Mouse (Mus musculus): ENCODE results near the gene Agt. TPM values are rescaled to one million over a fixed set of nuclear protein-coding genes. Genes with fewer than 3 reads are reported as not detected.

Gene Agt
- 0.15 TPM in 1 of 2 replicates, not detected in the other for polyA plus RNA-seq (2016; fragmentation: Nextera tagmentation; extraction: Ambion mirVana)

- Histone ChIP-seq H3K4me1 (peaks cover 31% of the 10 kb centered on the region), H3K9me3 (no peaks in the 10 kb centered on the region), H3K4me3 (no peak within 1 kb of the TSS), H3K27ac (replicated peaks) (peak within 1 kb of the TSS; percentile 51), H3K27me3 (replicated peaks; ENCODE audit: low read depth, poor library complexity, severe bottlenecking) (no peaks in the 10 kb centered on the region), H3K36me3 (replicated peaks) (no peaks in the 10 kb centered on the region)
- 77% methylated on average over 2 of the region's 2 CpGs for WGBS
- DNase-seq (ENCODE audit: low spot score): no peak
These were observed at the start of gene Agt for GRCm38 (mm10) chr8:124569593-124569992. Gene Agt (minus strand): TSS chr8:124569706.

- Histone ChIP-seq H3K4me3 (no peak overlapping the region), H3K9me3 (no peaks in the 10 kb centered on the region), H3K36me3 (replicated peaks) (no peaks in the 10 kb centered on the region), H3K27me3 (replicated peaks; ENCODE audit: low read depth, poor library complexity, severe bottlenecking) (peaks cover 19% of the 10 kb centered on the region), H3K4me1 (peaks cover 7% of the 10 kb centered on the region), H3K27ac (replicated peaks) (no peak overlapping the region)
- 69% methylated on average over 9 of the region's 9 CpGs for WGBS
- no peak for DNase-seq (ENCODE audit: low spot score)
These were observed 48.7 kb upstream of the Agt start for GRCm38 (mm10) chr8:124618252-124618651.

- H3K4me3 ChIP-seq: peak overlapping the region; percentile 53
These were observed 47.9 kb upstream of the Agt start for GRCm38 (mm10) chr8:124617266-124617869.

GRCm38 (mm10) chr8:124614325-124614724 lies 44.8 kb upstream of the Agt start:
- Histone ChIP-seq H3K4me3 (no peak overlapping the region), H3K27ac (replicated peaks) (no peak overlapping the region), H3K9me3 (no peaks in the 10 kb centered on the region), H3K4me1 (peaks cover 7% of the 10 kb centered on the region), H3K27me3 (replicated peaks; ENCODE audit: low read depth, poor library complexity, severe bottlenecking) (peaks cover 19% of the 10 kb centered on the region), H3K36me3 (replicated peaks) (no peaks in the 10 kb centered on the region)
- DNase-seq (ENCODE audit: low spot score): no peak
- 75% methylated on average over 6 of the region's 6 CpGs for WGBS

More at GRCm38 (mm10) chr8:124617266-124617869, 47.9 kb upstream of the Agt start:
- Histone ChIP-seq H3K9me3 (no peaks in the 10 kb centered on the region), H3K4me1 (peaks cover 7% of the 10 kb centered on the region), H3K27ac (replicated peaks) (0 out of 2 replicates have a peak overlapping the region, but pooled peaks have one; percentile 20), H3K36me3 (replicated peaks) (no peaks in the 10 kb centered on the region), H3K27me3 (replicated peaks; ENCODE audit: low read depth, poor library complexity, severe bottlenecking) (peaks cover 19% of the 10 kb centered on the region)
- WGBS: 12% methylated on average over 17 of the region's 17 CpGs
- peak; percentile 79 for DNase-seq (ENCODE audit: low spot score)

- no peak overlapping the region for H3K27ac ChIP-seq (replicated peaks)
- no peak for DNase-seq (ENCODE audit: low spot score)
- H3K4me3 ChIP-seq: no peak overlapping the region
- no peaks in the 10 kb centered on the region for H3K36me3 ChIP-seq (replicated peaks)
- WGBS: 80% methylated on average over 9 of the region's 9 CpGs
- no peaks in the 10 kb centered on the region for H3K4me1 ChIP-seq
- H3K9me3 ChIP-seq: no peaks in the 10 kb centered on the region
- H3K27me3 ChIP-seq (replicated peaks; ENCODE audit: low read depth, poor library complexity, severe bottlenecking): no peaks in the 10 kb centered on the region
These were observed 39.5 kb upstream of the Agt start for GRCm38 (mm10) chr8:124608972-124609353.

- H3K27me3 ChIP-seq (replicated peaks; ENCODE audit: low read depth, poor library complexity, severe bottlenecking): no peaks in the 10 kb centered on the region
- no peak overlapping the region for H3K27ac ChIP-seq (replicated peaks)
- no peak overlapping the region for H3K4me3 ChIP-seq
- H3K4me1 ChIP-seq: no peaks in the 10 kb centered on the region
- peak; percentile 25 for DNase-seq (ENCODE audit: low spot score)
- no peaks in the 10 kb centered on the region for H3K36me3 ChIP-seq (replicated peaks)
- no peaks in the 10 kb centered on the region for H3K9me3 ChIP-seq
- WGBS: 76% methylated on average over 13 of the region's 13 CpGs
These were observed 38.9 kb upstream of the Agt start for GRCm38 (mm10) chr8:124608239-124608971.

GRCm38 (mm10) chr8:124604066-124604465 lies 34.6 kb upstream of the Agt start:
- H3K27me3 ChIP-seq (replicated peaks; ENCODE audit: low read depth, poor library complexity, severe bottlenecking): no peaks in the 10 kb centered on the region
- H3K36me3 ChIP-seq (replicated peaks): no peaks in the 10 kb centered on the region
- H3K4me3 ChIP-seq: no peak overlapping the region
- H3K27ac ChIP-seq (replicated peaks): no peak overlapping the region
- H3K4me1 ChIP-seq: no peaks in the 10 kb centered on the region
- 76% methylated on average over 5 of the region's 5 CpGs for WGBS
- no peak for DNase-seq (ENCODE audit: low spot score)
- H3K9me3 ChIP-seq: no peaks in the 10 kb centered on the region

- no peak for DNase-seq (ENCODE audit: low spot score)
- H3K27ac ChIP-seq (replicated peaks): no peak overlapping the region
- WGBS: 82% methylated on average over 4 of the region's 4 CpGs
- no peak overlapping the region for H3K4me3 ChIP-seq
- no peaks in the 10 kb centered on the region for H3K9me3 ChIP-seq
- H3K27me3 ChIP-seq (replicated peaks; ENCODE audit: low read depth, poor library complexity, severe bottlenecking): no peaks in the 10 kb centered on the region
- peaks cover 17% of the 10 kb centered on the region; the same call in 1 of the 2 replicates for H3K4me1 ChIP-seq
- no peaks in the 10 kb centered on the region for H3K36me3 ChIP-seq (replicated peaks)
These were observed 19.9 kb upstream of the Agt start for GRCm38 (mm10) chr8:124589393-124589792.

GRCm38 (mm10) chr8:124586556-124586955 lies 17.1 kb upstream of the Agt start:
- peaks cover 17% of the 10 kb centered on the region; the same call in 1 of the 2 replicates for H3K4me1 ChIP-seq
- no peaks in the 10 kb centered on the region for H3K27me3 ChIP-seq (replicated peaks; ENCODE audit: low read depth, poor library complexity, severe bottlenecking)
- no peak overlapping the region for H3K27ac ChIP-seq (replicated peaks)
- H3K4me3 ChIP-seq: no peak overlapping the region
- H3K9me3 ChIP-seq: no peaks in the 10 kb centered on the region
- no peaks in the 10 kb centered on the region for H3K36me3 ChIP-seq (replicated peaks)
- 79% methylated on average over 2 of the region's 2 CpGs for WGBS
- DNase-seq (ENCODE audit: low spot score): no peak

GRCm38 (mm10) chr8:124585718-124586425 lies 16.4 kb upstream of the Agt start:
- Histone ChIP-seq H3K4me3 (no peak overlapping the region), H3K27me3 (replicated peaks; ENCODE audit: low read depth, poor library complexity, severe bottlenecking) (no peaks in the 10 kb centered on the region), H3K36me3 (replicated peaks) (no peaks in the 10 kb centered on the region), H3K9me3 (no peaks in the 10 kb centered on the region), H3K4me1 (peaks cover 17% of the 10 kb centered on the region; the same call in 1 of the 2 replicates), H3K27ac (replicated peaks) (no peak overlapping the region)
- no peak for DNase-seq (ENCODE audit: low spot score)
- WGBS: 63% methylated on average over 3 of the region's 3 CpGs

GRCm38 (mm10) chr8:124576751-124577150 lies 7.2 kb upstream of the Agt start:
- Histone ChIP-seq H3K4me3 (no peak overlapping the region), H3K27me3 (replicated peaks; ENCODE audit: low read depth, poor library complexity, severe bottlenecking) (no peaks in the 10 kb centered on the region), H3K27ac (replicated peaks) (no peak overlapping the region), H3K36me3 (replicated peaks) (no peaks in the 10 kb centered on the region), H3K9me3 (no peaks in the 10 kb centered on the region), H3K4me1 (peaks cover 22% of the 10 kb centered on the region)
- DNase-seq (ENCODE audit: low spot score): no peak
- WGBS: 89% methylated on average over 1 of the region's 1 CpGs

GRCm38 (mm10) chr8:124575811-124576210 lies 6.3 kb upstream of the Agt start, which contains the start of gene Capn9:
Gene Capn9 (plus strand): TSS chr8:124576111.
- DNase-seq (ENCODE audit: low spot score): no peak
- H3K4me3 ChIP-seq: no peak within 1 kb of the TSS
- no peak within 1 kb of the TSS for H3K27ac ChIP-seq (replicated peaks)
- H3K4me1 ChIP-seq: peaks cover 23% of the 10 kb centered on the region
- 90% methylated on average over 8 of the region's 8 CpGs for WGBS
- no peaks in the 10 kb centered on the region for H3K9me3 ChIP-seq
- H3K27me3 ChIP-seq (replicated peaks; ENCODE audit: low read depth, poor library complexity, severe bottlenecking): no peaks in the 10 kb centered on the region
- H3K36me3 ChIP-seq (replicated peaks): no peaks in the 10 kb centered on the region
